Mouse (Mus musculus) CH12.LX (cell line): ENCODE results near the gene Gm43720.

Source experiments
- CTCF ChIP-seq, 2 experiments: IDR thresholded peaks in 1 of 2; conservative IDR thresholded peaks in 1 of 2; 2 replicates each; pipeline ENCODE4 v1.5.1; 2011 to 2012; ENCODE audit warnings: low read depth in 2 of 2, low read length in 2 of 2, improper control_type of control experiment in 1 of 2, inconsistent platforms in 1 of 2, mild to moderate bottlenecking in 1 of 2, moderate library complexity in 1 of 2
- MEF2A ChIP-seq: IDR thresholded peaks from 2 replicates; pipeline ENCODE4 v1.6.1; 2014; ENCODE audit warnings: low read depth, mild to moderate bottlenecking, inconsistent platforms, low read length, improper control_type of control experiment, borderline replicate concordance
- MXI1 ChIP-seq: IDR thresholded peaks from 2 replicates; pipeline ENCODE4 v1.6.1; 2011; ENCODE audit warnings: mild to moderate bottlenecking, low read depth, low read length, improper control_type of control experiment
- MYC ChIP-seq: IDR thresholded peaks from 2 replicates; pipeline ENCODE4 v1.6.1; 2011; ENCODE audit warnings: low read depth, mild to moderate bottlenecking, improper control_type of control experiment, low read length
- POLR2A ChIP-seq: IDR thresholded peaks from 2 replicates; pipeline ENCODE4 v1.6.1; 2011; ENCODE audit warnings: low read depth, mild to moderate bottlenecking, improper control_type of control experiment, low read length
- POLR2AphosphoS2 ChIP-seq: IDR thresholded peaks from 2 replicates; pipeline ENCODE4 v1.6.1; 2011; ENCODE audit warnings: low read depth, low read length, improper control_type of control experiment
- USF2 ChIP-seq: conservative IDR thresholded peaks from 2 replicates; pipeline ENCODE4 v1.6.1; 2011; ENCODE audit warnings: low read depth, low read length, improper control_type of control experiment
- ZC3H11A ChIP-seq: IDR thresholded peaks from 2 replicates; pipeline ENCODE4 v1.6.1; 2012; ENCODE audit warnings: low read depth, mild to moderate bottlenecking, inconsistent platforms, low read length, improper control_type of control experiment

GRCm38 (mm10) chr5:138268980-138269379 lies 10.8 kb downstream of the Gm43720 start:
- TF ChIP-seq POLR2A = no peak
- no peak for TF ChIP-seq CTCF (conservative IDR thresholded peaks at IDR 0.05 in 1 of 2, IDR thresholded peaks at IDR 0.05 in 1 of 2; ENCODE audit: low read depth in 2 of 2, low read length in 2 of 2)
- no peak for TF ChIP-seq POLR2AphosphoS2
- TF ChIP-seq ZC3H11A = no peak
- no peak for TF ChIP-seq MEF2A
- TF ChIP-seq USF2 = no peak
- no peak for TF ChIP-seq MXI1
- no peak for TF ChIP-seq MYC
